Mouse (Mus musculus): Measurements from ENCODE around the gene Ndufs7. TPM values are rescaled to one million over a fixed set of nuclear protein-coding genes. Genes with fewer than 3 reads are reported as not detected.

Ndufs7 gene
- polyA plus RNA-seq, 1 experiment, result 314 TPM

DNA sequence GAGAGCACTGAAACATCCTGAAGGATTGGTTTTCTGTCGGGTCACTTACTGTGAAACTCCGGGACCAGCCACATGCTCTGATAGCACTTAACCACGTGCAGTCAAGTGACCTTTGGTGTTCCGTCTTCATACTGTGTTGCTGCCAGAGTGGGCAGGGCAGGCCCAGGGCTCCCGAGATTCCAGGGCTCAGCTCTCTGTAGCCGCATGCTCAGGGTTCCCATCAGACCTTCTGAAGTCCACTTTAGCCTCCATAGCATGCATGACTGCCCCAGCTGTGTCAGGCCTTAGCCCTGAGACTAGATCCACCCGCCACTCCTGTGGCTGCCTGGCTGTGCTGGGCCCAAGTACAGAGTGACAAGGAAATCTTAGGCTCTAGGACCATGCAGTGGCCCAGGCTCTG lies 32.4 kb downstream of the Ndufs7 start:
- no peak for DNase-seq (ENCODE audit: low read depth in 1 of 2, low spot score in 2 of 2)
- peaks cover 74% of the 10 kb centered on the region for H3K36me3 ChIP-seq (ENCODE audit: control insufficient read depth, insufficient read depth, low read length)
- H3K4me1 ChIP-seq (ENCODE audit: control insufficient read depth, insufficient read depth, insufficient read length), result no peaks in the 10 kb centered on the region; the same call in 1 of the 2 replicates
- H3K27ac ChIP-seq (ENCODE audit: insufficient read depth, low read length), result no peak overlapping the region
- H3K4me3 ChIP-seq (ENCODE audit: extremely low read depth, insufficient read depth, insufficient read length), result no peak overlapping the region
- H3K27me3 ChIP-seq (ENCODE audit: control insufficient read depth, insufficient read depth, low read length), result no peaks in the 10 kb centered on the region
- TF ChIP-seq CTCF (IDR thresholded peaks at IDR 0.05; ENCODE audit: extremely low read depth, insufficient read depth, insufficient read length, insufficient replicate concordance) (no peak), POLR2A (IDR thresholded peaks at IDR 0.05; ENCODE audit: low read depth, low read length) (no peak)
- 89% methylated on average over 7 of the region's 7 CpGs for WGBS

DNA sequence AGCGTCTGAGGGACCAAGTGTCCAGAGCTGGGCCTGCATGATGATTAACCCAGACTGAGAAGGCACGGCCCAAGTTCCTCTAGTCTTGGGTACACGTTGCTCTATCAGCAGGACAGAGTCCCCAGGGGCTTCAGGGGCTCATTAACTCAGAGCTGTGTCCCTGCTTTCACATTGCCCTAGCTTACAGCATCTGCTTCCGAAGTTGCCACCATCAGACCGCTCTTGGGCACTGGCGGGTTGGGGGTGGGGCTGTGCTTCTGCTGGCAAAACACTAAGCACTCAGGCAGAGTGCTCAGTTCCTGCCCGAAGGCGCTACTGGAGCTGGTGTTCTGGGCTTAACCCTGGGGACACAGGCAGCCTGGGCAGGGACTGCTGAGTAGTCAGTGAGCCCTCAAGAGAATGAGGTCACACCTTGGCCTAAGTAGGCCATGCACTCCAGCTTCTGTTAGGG lies 33.0 kb downstream of the Ndufs7 start:
- DNase-seq (ENCODE audit: low read depth in 1 of 2, low spot score in 2 of 2), result no peak
- Histone ChIP-seq H3K4me1 (ENCODE audit: control insufficient read depth, insufficient read depth, insufficient read length) (no peaks in the 10 kb centered on the region; the same call in 1 of the 2 replicates), H3K4me3 (ENCODE audit: extremely low read depth, insufficient read depth, insufficient read length) (no peak overlapping the region), H3K36me3 (ENCODE audit: control insufficient read depth, insufficient read depth, low read length) (peaks cover 73% of the 10 kb centered on the region), H3K27me3 (ENCODE audit: control insufficient read depth, insufficient read depth, low read length) (no peaks in the 10 kb centered on the region), H3K27ac (ENCODE audit: insufficient read depth, low read length) (no peak overlapping the region)
- 56% methylated on average over 8 of the region's 8 CpGs for WGBS
- no peak for TF ChIP-seq POLR2A (IDR thresholded peaks at IDR 0.05; ENCODE audit: low read depth, low read length)
- TF ChIP-seq CTCF (IDR thresholded peaks at IDR 0.05; ENCODE audit: extremely low read depth, insufficient read depth, insufficient read length, insufficient replicate concordance), result no peak

DNA sequence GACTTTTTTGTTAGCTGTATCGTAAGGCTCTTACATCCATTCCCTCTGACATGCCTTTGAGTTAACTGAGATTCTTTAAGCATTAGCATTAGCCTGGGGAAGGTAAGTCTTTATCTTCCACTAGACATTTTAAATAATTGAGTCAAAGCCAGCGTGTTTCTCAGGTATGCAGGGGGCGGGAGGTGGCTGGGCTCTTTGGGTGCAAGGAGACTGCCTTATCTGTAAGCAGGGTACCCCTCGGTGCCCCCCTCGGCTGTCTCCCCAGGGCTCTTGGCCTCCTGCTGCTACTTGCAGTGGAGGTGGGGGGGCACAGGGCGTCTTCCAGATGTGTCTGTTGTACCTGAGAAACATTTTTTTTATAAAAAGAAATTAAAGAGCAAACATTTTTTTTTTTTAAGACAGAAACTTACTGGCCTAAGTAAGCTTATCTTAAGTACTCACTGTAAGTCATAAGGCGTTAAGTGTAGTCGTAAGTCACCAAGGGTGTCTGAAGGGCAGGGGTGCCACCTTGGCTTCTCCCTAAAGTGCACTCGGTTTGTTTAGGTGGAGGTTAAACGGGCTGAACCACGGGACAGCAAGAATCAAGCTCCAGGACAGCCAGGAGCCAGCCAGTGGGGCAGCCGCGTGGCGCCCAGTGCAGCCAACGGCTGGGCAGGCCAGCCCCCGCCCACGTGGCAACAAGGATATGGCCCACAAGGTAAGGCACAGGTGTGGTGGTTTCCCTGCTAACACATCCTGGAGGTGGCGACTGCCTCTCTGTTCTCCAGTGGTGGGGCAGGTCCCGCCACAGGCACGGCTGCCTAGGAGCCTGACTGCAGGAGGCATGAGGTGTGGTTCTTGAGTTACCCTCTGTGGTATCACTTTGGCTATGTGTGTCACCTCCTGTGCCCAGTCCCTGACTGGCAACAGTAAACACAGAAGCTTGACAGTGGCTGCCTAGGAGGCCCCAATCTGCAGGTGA lies 33.8 kb downstream of the Ndufs7 start:
- Histone ChIP-seq H3K27ac (ENCODE audit: insufficient read depth, low read length) (no peak overlapping the region), H3K36me3 (ENCODE audit: control insufficient read depth, insufficient read depth, low read length) (peaks cover 70% of the 10 kb centered on the region), H3K4me3 (ENCODE audit: extremely low read depth, insufficient read depth, insufficient read length) (no peak overlapping the region), H3K27me3 (ENCODE audit: control insufficient read depth, insufficient read depth, low read length) (no peaks in the 10 kb centered on the region), H3K4me1 (ENCODE audit: control insufficient read depth, insufficient read depth, insufficient read length) (no peaks in the 10 kb centered on the region; the same call in 1 of the 2 replicates)
- 88% methylated on average over 20 of the region's 20 CpGs for WGBS
- TF ChIP-seq CTCF (IDR thresholded peaks at IDR 0.05; ENCODE audit: extremely low read depth, insufficient read depth, insufficient read length, insufficient replicate concordance) (no peak), POLR2A (IDR thresholded peaks at IDR 0.05; ENCODE audit: low read depth, low read length) (no peak)
- DNase-seq (ENCODE audit: low read depth in 1 of 2, low spot score in 2 of 2), result no peak

DNA sequence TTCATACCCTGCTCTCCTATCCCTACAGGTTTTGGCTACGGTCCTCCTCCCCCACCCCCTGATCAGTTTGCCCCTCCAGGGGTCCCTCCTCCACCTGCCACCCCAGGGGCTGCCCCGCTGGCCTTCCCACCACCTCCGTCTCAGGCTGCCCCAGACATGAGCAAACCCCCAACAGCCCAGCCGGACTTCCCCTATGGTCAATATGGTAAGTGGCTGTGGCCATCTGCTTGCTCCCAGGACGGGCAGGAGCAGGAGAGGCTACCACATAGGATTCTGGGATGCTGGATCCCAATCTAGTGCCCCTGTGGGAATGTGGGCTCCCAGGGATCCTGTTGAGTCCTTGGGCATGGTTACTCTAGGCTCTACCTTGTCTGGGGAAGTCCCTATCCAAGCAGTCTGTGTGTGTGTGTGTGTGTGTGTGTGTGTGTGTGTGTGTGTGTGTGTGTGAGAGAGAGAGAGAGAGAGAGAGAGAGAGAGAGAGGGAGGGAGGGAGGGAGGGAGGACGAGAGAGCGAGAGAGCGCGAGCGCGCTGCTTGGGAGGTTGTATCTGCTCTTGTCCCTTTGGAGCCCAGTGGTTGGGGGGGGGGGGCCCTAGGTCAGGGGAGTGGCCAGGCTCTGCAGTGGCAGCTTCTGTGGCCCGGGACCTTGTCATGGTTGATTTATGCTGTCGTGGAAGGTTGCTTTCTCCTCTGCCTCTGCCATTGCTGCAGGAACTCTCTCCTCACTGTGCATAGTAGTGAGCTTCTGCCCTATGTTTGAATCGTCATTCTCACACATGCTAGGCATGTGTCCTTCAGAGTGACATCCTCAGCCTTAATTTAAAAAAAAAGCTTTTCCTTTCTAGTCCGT lies 36.5 kb downstream of the Ndufs7 start:
- no peak for DNase-seq (ENCODE audit: low read depth in 1 of 2, low spot score in 2 of 2)
- Histone ChIP-seq H3K27ac (ENCODE audit: insufficient read depth, low read length) (no peak overlapping the region), H3K27me3 (ENCODE audit: control insufficient read depth, insufficient read depth, low read length) (no peaks in the 10 kb centered on the region), H3K4me1 (ENCODE audit: control insufficient read depth, insufficient read depth, insufficient read length) (no peaks in the 10 kb centered on the region; the same call in 1 of the 2 replicates), H3K36me3 (ENCODE audit: control insufficient read depth, insufficient read depth, low read length) (peaks cover 50% of the 10 kb centered on the region), H3K4me3 (ENCODE audit: extremely low read depth, insufficient read depth, insufficient read length) (no peak overlapping the region)
- WGBS, result 84% methylated on average over 13 of the region's 15 CpGs
- TF ChIP-seq CTCF (IDR thresholded peaks at IDR 0.05; ENCODE audit: extremely low read depth, insufficient read depth, insufficient read length, insufficient replicate concordance), result no peak
- no peak for TF ChIP-seq POLR2A (IDR thresholded peaks at IDR 0.05; ENCODE audit: low read depth, low read length)

DNA sequence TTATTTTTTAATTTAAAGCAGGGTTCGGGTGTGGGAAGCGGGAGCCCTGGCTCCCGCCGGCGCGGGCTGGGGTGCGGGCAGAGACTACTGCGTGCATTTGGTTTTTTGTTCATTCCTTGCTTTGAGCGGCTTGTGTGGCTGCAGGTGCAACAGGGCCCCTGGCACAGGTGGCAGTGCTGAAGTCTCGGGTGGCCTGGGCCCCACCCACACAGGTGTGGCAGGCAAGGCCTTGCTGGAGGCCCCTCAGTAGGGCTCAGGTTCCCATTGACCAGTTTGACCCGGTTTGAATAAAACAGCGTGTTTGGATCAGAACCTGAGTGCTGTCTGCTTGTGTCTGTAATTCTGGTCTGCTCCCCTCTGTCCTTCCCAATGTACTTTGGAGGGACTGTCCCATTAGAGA lies 39.2 kb downstream of the Ndufs7 start:
- no peaks in the 10 kb centered on the region for H3K27me3 ChIP-seq (ENCODE audit: control insufficient read depth, insufficient read depth, low read length)
- peaks cover 40% of the 10 kb centered on the region for H3K36me3 ChIP-seq (ENCODE audit: control insufficient read depth, insufficient read depth, low read length)
- no peak overlapping the region for H3K27ac ChIP-seq (ENCODE audit: insufficient read depth, low read length)
- WGBS, result 92% methylated on average over 12 of the region's 12 CpGs
- no peaks in the 10 kb centered on the region for H3K4me1 ChIP-seq (ENCODE audit: control insufficient read depth, insufficient read depth, insufficient read length)
- no peak overlapping the region for H3K4me3 ChIP-seq (ENCODE audit: extremely low read depth, insufficient read depth, insufficient read length)
- DNase-seq (ENCODE audit: low read depth in 1 of 2, low spot score in 2 of 2), result no peak
- no peak for TF ChIP-seq CTCF (IDR thresholded peaks at IDR 0.05; ENCODE audit: extremely low read depth, insufficient read depth, insufficient read length, insufficient replicate concordance)
- no peak for TF ChIP-seq POLR2A (IDR thresholded peaks at IDR 0.05; ENCODE audit: low read depth, low read length)

DNA sequence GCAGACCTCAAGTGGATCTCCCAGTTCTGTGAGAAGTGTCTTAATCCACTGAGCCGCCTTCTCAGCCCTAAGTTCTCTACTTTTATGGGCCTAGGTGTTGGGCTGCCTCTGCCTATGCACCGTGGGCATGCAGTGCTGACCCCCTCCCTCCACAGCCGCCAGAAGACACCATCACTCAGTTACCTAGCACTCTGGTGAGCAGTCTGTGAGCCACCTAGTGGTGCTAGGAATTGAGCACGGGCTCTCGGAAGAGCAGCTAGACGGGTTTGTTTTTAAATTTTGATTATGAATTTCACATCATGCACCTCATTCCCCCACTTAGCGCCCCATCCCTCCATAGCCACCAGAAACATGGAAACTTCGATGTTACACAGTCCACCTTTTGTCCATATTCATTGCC lies 39.7 kb downstream of the Ndufs7 start:
- Histone ChIP-seq H3K4me1 (ENCODE audit: control insufficient read depth, insufficient read depth, insufficient read length) (peaks cover 4% of the 10 kb centered on the region; the same call in 1 of the 2 replicates), H3K27ac (ENCODE audit: insufficient read depth, low read length) (no peak overlapping the region), H3K4me3 (ENCODE audit: extremely low read depth, insufficient read depth, insufficient read length) (no peak overlapping the region), H3K27me3 (ENCODE audit: control insufficient read depth, insufficient read depth, low read length) (no peaks in the 10 kb centered on the region), H3K36me3 (ENCODE audit: control insufficient read depth, insufficient read depth, low read length) (peaks cover 38% of the 10 kb centered on the region)
- no peak for TF ChIP-seq POLR2A (IDR thresholded peaks at IDR 0.05; ENCODE audit: low read depth, low read length)
- no peak for DNase-seq (ENCODE audit: low read depth in 1 of 2, low spot score in 2 of 2)
- WGBS, result 72% methylated on average over 8 of the region's 8 CpGs

Measured in spleen, adult 2 months (tissue).